Mouse (Mus musculus): ENCODE data around the gene Setd5. TPM values are rescaled to one million over a fixed set of nuclear protein-coding genes. Genes with fewer than 3 reads are reported as not detected.

The Setd5 gene
- 34.4 and 36.6 TPM in 2 replicates for total RNA-seq (2015; ENCODE audit: low replicate concordance)
- 29.4 TPM in 2 replicates for total RNA-seq (2017; ENCODE audit: low replicate concordance)

- peak; percentile 81 for ATAC-seq (replicated peaks; ENCODE audit: low FRiP score, poor library complexity, severe bottlenecking)
Measured at GRCm38 (mm10) chr6:113076686-113077516, at the start of gene Setd5. Gene Setd5, plus strand, starts transcription at chr6:113077365.

DNA sequence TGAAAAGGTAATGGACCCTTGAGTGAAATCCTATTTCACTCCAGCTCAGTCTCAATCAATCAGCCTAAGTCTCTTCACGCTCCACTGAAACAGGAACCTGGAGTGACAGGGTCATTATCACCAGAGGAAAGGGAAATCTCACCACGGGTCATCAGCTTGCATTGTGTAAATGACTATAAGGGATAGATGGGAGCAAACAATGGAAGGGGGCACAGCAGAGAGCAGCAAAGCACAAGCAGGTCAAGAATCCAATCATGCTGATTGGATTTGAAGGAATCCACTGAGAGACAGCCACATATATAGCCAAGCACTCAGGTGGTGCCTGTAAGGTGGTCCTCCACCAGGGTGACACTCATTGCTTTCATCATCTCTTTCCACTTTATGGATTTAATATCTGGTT is 49.7 kb upstream of the Setd5 start:
- no peak for ATAC-seq (replicated peaks; ENCODE audit: low FRiP score, poor library complexity, severe bottlenecking)

DNA sequence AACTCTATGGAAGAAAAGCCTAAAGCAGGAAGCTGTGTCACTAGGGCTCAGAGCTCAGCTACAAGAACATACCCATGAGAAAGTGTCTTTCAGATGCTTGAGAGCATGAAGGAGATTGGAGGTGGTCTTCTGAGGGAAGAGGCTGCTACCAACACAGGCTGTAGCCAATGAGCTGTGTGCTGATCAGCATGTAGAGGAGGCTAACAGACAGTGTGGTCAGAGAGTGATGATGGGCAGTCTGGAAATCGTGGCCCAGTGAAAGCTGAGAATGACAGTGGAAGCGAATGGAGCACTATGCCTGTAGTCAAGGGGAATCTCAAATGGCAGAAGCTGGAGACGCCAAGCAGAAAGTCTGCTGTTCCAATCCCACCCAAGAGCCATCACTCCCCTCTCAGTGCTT is 48.2 kb upstream of the Setd5 start:
- no peak for ATAC-seq (replicated peaks; ENCODE audit: low FRiP score, poor library complexity, severe bottlenecking)

- ATAC-seq (replicated peaks; ENCODE audit: low FRiP score, poor library complexity, severe bottlenecking): no peak
Measured at GRCm38 (mm10) chr6:113030553-113030952, 46.6 kb upstream of the Setd5 start.

GRCm38 (mm10) chr6:113030970-113031660 is 46.0 kb upstream of the Setd5 start:
- ATAC-seq (replicated peaks; ENCODE audit: low FRiP score, poor library complexity, severe bottlenecking): no peak

- ATAC-seq (replicated peaks; ENCODE audit: low FRiP score, poor library complexity, severe bottlenecking): no peak
Measured at GRCm38 (mm10) chr6:113032121-113032520, 45.0 kb upstream of the Setd5 start.

GRCm38 (mm10) chr6:113033185-113033584 is 44.0 kb upstream of the Setd5 start:
- no peak for ATAC-seq (replicated peaks; ENCODE audit: low FRiP score, poor library complexity, severe bottlenecking)

GRCm38 (mm10) chr6:113034466-113034865 is 42.7 kb upstream of the Setd5 start:
- no peak for ATAC-seq (replicated peaks; ENCODE audit: low FRiP score, poor library complexity, severe bottlenecking)

GRCm38 (mm10) chr6:113036463-113037175 is 40.5 kb upstream of the Setd5 start:
- ATAC-seq (replicated peaks; ENCODE audit: low FRiP score, poor library complexity, severe bottlenecking): no peak

DNA sequence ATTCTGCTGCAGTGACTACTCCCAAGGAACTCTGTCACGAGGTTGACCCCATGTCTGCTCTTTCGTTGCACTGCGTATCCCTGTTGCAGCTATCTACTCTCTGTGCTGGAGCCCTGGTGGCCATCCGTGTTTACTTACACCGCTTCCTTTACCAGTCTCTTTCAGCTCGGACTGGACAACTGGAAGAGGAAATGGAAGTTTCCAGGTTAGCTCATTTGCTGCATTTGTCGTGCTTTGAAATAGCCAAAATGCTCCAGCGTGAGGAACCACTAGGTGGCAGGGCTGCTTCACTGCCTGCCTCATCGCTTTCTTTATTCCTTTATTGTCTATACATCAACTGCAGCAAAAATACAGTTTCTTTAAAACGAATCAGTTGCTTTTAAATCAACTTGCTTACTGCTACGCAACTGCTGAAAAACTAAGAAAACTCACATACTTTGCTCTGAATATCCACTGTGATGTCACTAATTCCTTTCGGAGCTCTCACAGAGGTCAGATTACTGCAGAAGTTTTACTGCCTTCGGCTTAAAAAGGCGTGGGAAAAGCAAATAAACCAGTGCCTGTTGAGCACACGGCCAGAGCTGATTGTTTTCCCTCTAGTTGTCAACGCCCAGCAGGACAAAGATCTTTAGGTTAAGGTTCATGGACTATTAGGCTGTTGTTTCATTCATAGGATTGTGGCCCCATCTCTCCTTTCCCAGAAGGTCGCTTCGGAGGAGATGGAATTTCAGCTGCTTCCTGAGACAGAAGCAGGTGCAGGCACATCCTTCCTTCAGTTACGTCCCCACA is 39.0 kb upstream of the Setd5 start:
- ATAC-seq (replicated peaks; ENCODE audit: low FRiP score, poor library complexity, severe bottlenecking): peak; percentile 88

DNA sequence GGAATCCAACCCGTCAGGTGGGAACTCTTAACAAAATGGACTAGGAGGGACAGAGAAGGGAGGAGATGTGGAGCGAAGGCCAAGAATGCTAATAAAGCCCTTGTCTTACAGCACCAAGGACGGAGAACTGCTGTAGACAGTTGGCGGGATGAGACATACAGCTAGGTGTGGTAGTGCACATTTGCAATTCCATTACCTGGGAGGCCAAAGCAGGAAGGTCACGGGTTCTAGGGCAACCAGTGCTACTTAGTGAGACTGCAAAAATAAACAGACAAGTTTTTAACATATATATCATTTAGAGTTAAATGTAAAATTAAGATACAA is 38.5 kb upstream of the Setd5 start:
- no peak for ATAC-seq (replicated peaks; ENCODE audit: low FRiP score, poor library complexity, severe bottlenecking)

DNA sequence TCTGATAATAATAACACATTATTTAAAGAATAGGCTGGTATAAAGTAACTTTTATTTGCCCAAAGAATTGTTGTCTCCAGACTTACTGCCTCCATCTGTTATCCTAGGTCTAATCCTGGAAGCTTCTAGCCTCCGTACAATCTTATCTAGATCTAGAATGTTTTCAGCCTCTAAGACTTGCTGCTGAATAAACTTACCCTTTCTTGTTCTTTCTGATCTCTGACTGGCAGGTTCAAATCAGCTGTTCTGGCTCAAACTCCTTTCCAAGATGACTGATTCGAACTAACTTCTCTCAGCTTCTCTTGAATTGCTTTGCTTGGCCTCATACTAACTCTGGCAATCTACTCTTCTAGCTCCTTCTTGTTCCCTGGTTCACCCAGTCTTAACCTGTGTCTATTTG is 36.8 kb upstream of the Setd5 start:
- ATAC-seq (replicated peaks; ENCODE audit: low FRiP score, poor library complexity, severe bottlenecking): no peak

DNA sequence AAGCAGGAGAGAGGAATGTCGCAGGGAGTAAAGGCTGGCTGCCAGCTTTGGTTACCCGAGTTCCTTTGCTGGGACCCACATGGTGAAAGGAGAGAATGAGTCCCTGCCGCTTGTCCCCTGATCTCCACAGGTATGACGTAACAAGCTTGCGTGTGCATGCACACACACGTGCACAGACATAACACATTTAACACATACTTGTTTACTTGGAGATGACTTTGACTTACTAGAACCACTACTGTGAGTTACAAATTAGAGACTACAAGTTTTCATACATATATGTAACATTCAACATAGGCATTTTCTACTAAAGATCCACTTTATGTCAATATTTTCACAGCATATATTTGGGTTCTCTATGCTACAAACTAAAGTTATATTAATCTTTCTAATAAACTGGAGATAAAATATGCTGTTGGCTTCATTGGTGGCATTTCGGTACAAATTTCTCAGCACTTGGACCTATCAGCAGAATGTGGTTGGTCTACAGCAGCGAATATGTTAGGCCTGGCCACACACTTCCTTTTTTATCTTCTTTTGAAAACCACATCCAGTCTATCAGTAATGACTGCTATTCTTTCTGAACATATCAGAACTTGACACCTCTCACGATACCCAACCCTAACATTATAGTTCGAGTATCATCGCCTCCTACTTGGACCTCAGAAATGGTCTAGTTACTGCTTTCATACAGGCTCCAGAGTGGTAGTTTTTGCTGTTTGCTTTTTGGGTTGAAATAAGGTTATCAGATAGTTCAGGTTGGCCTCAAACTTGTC is 35.8 kb upstream of the Setd5 start:
- no peak for ATAC-seq (replicated peaks; ENCODE audit: low FRiP score, poor library complexity, severe bottlenecking)

- peak; percentile 33 for ATAC-seq (replicated peaks; ENCODE audit: low FRiP score, poor library complexity, severe bottlenecking)
Measured at GRCm38 (mm10) chr6:113045575-113045974, 31.6 kb upstream of the Setd5 start.

GRCm38 (mm10) chr6:113046041-113046975 is 30.9 kb upstream of the Setd5 start, which contains the start of gene Thumpd3:
Gene Thumpd3, plus strand, starts transcription at chr6:113046225.
- ATAC-seq (replicated peaks; ENCODE audit: low FRiP score, poor library complexity, severe bottlenecking): peak; percentile 98

- ATAC-seq (replicated peaks; ENCODE audit: low FRiP score, poor library complexity, severe bottlenecking): no peak
Measured at GRCm38 (mm10) chr6:113047016-113047746, 30.0 kb upstream of the Setd5 start.

DNA sequence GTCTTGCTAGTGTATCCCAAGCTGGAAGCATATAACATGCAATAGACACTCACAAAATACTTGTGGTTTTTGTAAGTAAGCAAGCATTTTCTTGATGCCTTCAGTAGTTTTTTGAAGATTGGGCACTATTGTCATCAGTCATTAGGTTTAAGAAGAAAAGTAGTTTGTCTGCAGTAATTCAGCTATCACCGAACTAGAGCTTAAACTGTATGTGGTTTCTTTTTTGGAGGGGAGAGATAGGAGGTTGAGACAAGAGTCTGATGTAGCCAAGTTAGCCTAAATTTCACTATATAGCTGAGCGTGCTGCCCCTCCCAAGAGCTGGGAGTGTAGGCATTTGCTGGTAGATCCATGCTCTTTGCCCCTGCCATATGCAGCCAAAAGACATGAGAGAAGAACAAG is 28.8 kb upstream of the Setd5 start:
- no peak for ATAC-seq (replicated peaks; ENCODE audit: low FRiP score, poor library complexity, severe bottlenecking)

All from erythroblast, adult 5-6 weeks (primary cell).